Mouse (Mus musculus) G1E-ER4 (cell line): ENCODE results near the gene Maml2. TPM values are rescaled to one million over a fixed set of nuclear protein-coding genes. Genes with fewer than 3 reads are reported as not detected.

Source experiments
- GATA1 ChIP-seq: IDR thresholded peaks from one replicate; pipeline ENCODE4 v1.8.0; 2012; ENCODE audit warnings: low read length, inconsistent platforms
- polyA plus RNA-seq: library from polyadenylated mRNA; stranded (reverse); fragments of >175 nt; gene quantifications from 2 replicates; pipeline ENCODE4 v1.2.3, GENCODE M21; 2012

Gene Maml2
- polyA plus RNA-seq, 1 experiment: 0.22 TPM

GRCm38 (mm10) chr9:13613325-13614268 lies 315.8 kb downstream of the Maml2 start:
- no peak for TF ChIP-seq GATA1

- no peak for TF ChIP-seq GATA1
These were observed 318.7 kb downstream of the Maml2 start for GRCm38 (mm10) chr9:13616383-13617009.

- TF ChIP-seq GATA1: no peak
These were observed 323.0 kb downstream of the Maml2 start for GRCm38 (mm10) chr9:13620794-13621193.

- TF ChIP-seq GATA1: no peak
These were observed 324.2 kb downstream of the Maml2 start for GRCm38 (mm10) chr9:13621941-13622340.

GRCm38 (mm10) chr9:13622426-13622825 lies 324.7 kb downstream of the Maml2 start:
- no peak for TF ChIP-seq GATA1

GRCm38 (mm10) chr9:13623892-13624422 lies 326.2 kb downstream of the Maml2 start:
- no peak for TF ChIP-seq GATA1

- TF ChIP-seq GATA1: no peak
These were observed 327.0 kb downstream of the Maml2 start for GRCm38 (mm10) chr9:13624780-13625179.

GRCm38 (mm10) chr9:13625215-13625614 lies 327.5 kb downstream of the Maml2 start:
- no peak for TF ChIP-seq GATA1

GRCm38 (mm10) chr9:13626480-13626879 lies 328.7 kb downstream of the Maml2 start:
- no peak for TF ChIP-seq GATA1

- TF ChIP-seq GATA1: no peak
These were observed 335.6 kb downstream of the Maml2 start for GRCm38 (mm10) chr9:13633371-13633770.

GRCm38 (mm10) chr9:13639655-13640054 lies 341.9 kb downstream of the Maml2 start:
- TF ChIP-seq GATA1: no peak

GRCm38 (mm10) chr9:13645153-13645552 lies 347.4 kb downstream of the Maml2 start:
- no peak for TF ChIP-seq GATA1

- no peak for TF ChIP-seq GATA1
These were observed 353.3 kb downstream of the Maml2 start for GRCm38 (mm10) chr9:13651065-13651464.

- no peak for TF ChIP-seq GATA1
These were observed 354.1 kb downstream of the Maml2 start for GRCm38 (mm10) chr9:13651828-13652227.

GRCm38 (mm10) chr9:13652389-13652877 lies 354.7 kb downstream of the Maml2 start:
- TF ChIP-seq GATA1: no peak

GRCm38 (mm10) chr9:13652917-13653316 lies 355.2 kb downstream of the Maml2 start:
- TF ChIP-seq GATA1: no peak
